Mouse (Mus musculus) liver, embryonic 15.5 days (tissue): ENCODE measurements around the gene Rpl39l. TPM values are rescaled to one million over a fixed set of nuclear protein-coding genes. Genes with fewer than 3 reads are reported as not detected.
"Not testable (repeated sequence)": the region's sequence is repeated elsewhere in the genome, so short reads cannot be mapped to it uniquely, and the experiment has no call there.

ENCODE experiments used
- ATAC-seq: fragments of 200-750 bp; cut with Nextera tagmentation; 2 replicates; pipeline ENCODE4 v1.8.0; 2017; ENCODE audit warnings: moderate number of reproducible peaks, mild to moderate bottlenecking, moderate library complexity; ENCODE audit not compliant: insufficient read depth
- H3K27ac ChIP-seq: fragments of 300-500 bp; sonication (generic); replicated peaks from 2 replicates; pipeline ENCODE4 v1.5.1; 2015; ENCODE audit warnings: mild to moderate bottlenecking, inconsistent platforms
- H3K27me3 ChIP-seq: fragments of 300-500 bp; sonication (generic); 2 replicates; pipeline ENCODE4 v1.6.1; 2015; ENCODE audit warnings: mild to moderate bottlenecking, inconsistent platforms
- H3K36me3 ChIP-seq: fragments of 300-500 bp; sonication (generic); replicated peaks from 2 replicates; pipeline ENCODE4 v1.6.1; 2015; ENCODE audit warnings: moderate library complexity, mild to moderate bottlenecking, inconsistent platforms
- H3K4me1 ChIP-seq: fragments of 300-500 bp; sonication (generic); replicated peaks from 2 replicates; pipeline ENCODE4 v1.6.1; 2015; ENCODE audit warnings: inconsistent platforms
- H3K4me2 ChIP-seq: fragments of 300-500 bp; sonication (generic); 2 replicates; pipeline ENCODE4 v1.6.1; 2015; ENCODE audit warnings: moderate library complexity, mild to moderate bottlenecking, inconsistent platforms
- H3K4me3 ChIP-seq: fragments of 300-500 bp; sonication (generic); replicated peaks from 2 replicates; pipeline ENCODE4 v1.5.1; 2015; ENCODE audit warnings: mild to moderate bottlenecking, inconsistent platforms
- H3K9ac ChIP-seq: fragments of 300-500 bp; sonication (generic); 2 replicates; pipeline ENCODE4 v1.6.1; 2015; ENCODE audit warnings: moderate library complexity, mild to moderate bottlenecking, inconsistent platforms
- H3K9me3 ChIP-seq: fragments of 300-500 bp; sonication (generic); replicated peaks from 2 replicates; pipeline ENCODE4 v1.6.1; 2016; ENCODE audit warnings: inconsistent platforms
- WGBS: fragments of 180-500 bp; shearing (Covaris S2); methylation state at CpG from one replicate; pipeline ENCODE4 v1.1.7; 2015; ENCODE audit warnings: mixed read lengths; ENCODE audit not compliant: insufficient replicate concordance; 5-methylcytosine and 5-hydroxymethylcytosine counted together
- polyA plus RNA-seq: library from polyadenylated mRNA; unstranded; fragments of >200 nt; fragmentation: Nextera tagmentation; extraction: Ambion mirVana; gene quantifications from 2 replicates; pipeline ENCODE4 v1.2.1, GENCODE M21; 2015

Gene Rpl39l
- polyA plus RNA-seq, 1 experiment from 2014 or later, result 0.54 TPM

DNA sequence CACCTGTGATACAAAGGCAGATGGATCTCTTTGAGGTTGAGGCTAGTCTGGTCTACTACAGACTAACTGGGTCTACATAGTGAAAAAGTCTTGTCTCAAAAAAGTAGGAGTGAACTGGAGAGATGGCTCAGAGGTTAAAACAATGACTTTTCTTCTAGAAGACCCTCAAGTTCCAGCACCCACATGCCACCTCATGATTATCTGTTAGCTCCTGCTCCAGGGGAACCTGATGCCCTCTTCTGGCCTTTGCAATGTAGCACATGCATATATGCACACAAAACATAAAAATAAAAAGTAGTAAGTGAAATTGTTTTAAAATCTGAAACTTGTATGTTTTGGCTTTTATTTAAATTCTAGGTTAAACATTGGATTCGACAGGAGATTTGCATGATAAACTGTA is 38.8 kb downstream of the Rpl39l start:
- 60% methylated on average over 1 of the region's 1 CpGs for WGBS
- H3K9me3 ChIP-seq, result no peaks in the 10 kb centered on the region
- no peaks in the 10 kb centered on the region for H3K27me3 ChIP-seq
- no peak for ATAC-seq
- no peaks in the 10 kb centered on the region for H3K4me1 ChIP-seq
- no peak overlapping the region for H3K9ac ChIP-seq
- H3K27ac ChIP-seq, result no peak overlapping the region
- no peaks in the 10 kb centered on the region for H3K36me3 ChIP-seq
- H3K4me3 ChIP-seq, result no peak overlapping the region
- H3K4me2 ChIP-seq, result no peak overlapping the region

DNA sequence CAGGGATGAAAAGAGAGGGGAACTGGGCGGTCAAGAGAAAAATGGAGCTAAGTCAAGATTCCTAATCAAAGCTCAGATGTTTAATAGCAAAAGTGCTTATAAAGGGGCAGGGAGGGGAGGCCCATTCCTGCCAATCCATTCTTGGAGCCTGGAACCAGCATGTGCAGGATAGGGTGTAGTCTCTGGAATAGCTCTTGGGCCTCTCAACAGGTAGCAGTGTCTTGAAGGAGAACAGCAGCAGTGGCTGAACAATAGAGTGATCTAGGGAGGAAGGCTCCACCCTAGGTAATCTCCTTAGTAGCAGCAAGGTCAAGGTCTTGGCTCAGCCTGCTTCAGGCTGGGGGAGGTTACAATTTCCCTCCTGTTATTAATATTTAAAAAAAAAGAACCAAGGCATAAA is 46.3 kb downstream of the Rpl39l start:
- 59% methylated on average over 1 of the region's 1 CpGs for WGBS
- H3K4me1 ChIP-seq, ATAC-seq, H3K27ac ChIP-seq, H3K4me2 ChIP-seq, H3K27me3 ChIP-seq, H3K9ac ChIP-seq, H3K4me3 ChIP-seq, H3K36me3 ChIP-seq, H3K9me3 ChIP-seq: not testable (repeated sequence)

DNA sequence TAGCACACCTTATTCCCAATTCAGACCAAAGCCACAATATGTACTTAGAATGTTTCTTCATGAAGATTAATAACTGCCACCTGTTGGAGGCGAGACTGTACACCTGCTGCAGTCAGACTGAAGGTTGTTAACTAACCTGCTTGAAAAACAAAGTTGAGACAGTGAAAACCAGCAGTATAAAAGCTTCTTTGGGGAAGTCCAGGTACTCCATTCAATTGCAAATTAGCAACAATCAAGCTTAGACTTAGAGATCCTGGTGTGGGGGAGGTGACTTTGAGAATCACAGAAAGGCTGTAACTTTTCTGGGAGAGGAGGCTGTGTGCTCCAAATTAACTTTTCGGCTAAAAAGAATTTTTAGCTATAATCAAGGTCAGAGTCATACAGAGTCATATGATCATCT is 47.0 kb downstream of the Rpl39l start:
- 54% methylated on average over 2 of the region's 2 CpGs for WGBS
- H3K27ac ChIP-seq, H3K36me3 ChIP-seq, H3K9ac ChIP-seq, ATAC-seq, H3K27me3 ChIP-seq, H3K4me3 ChIP-seq, H3K4me2 ChIP-seq, H3K9me3 ChIP-seq, H3K4me1 ChIP-seq: not testable (repeated sequence)

Other genes with a start within 250 kb of the Rpl39l start
- gene Grin2a, start 174.7 kb upstream of the Rpl39l start, polyA plus RNA-seq, result 0.01 TPM in 1 of 2 replicates, not detected in the other
- gene Atf7ip2, start 22.5 kb downstream of the Rpl39l start, polyA plus RNA-seq, result 0.08 and 0.10 TPM in 2 replicates
- 5.3 TPM in 2 replicates for gene Emp2, start 143.7 kb downstream of the Rpl39l start, polyA plus RNA-seq
- 0.22 and 0.28 TPM in 2 replicates for gene Tekt5, start 225.3 kb downstream of the Rpl39l start, polyA plus RNA-seq
- gene Nubp1, start 241.7 kb downstream of the Rpl39l start, polyA plus RNA-seq, result 27.6 and 31.5 TPM in 2 replicates